Comparison of ENCODE assay signal across 25 mouse cellular contexts in the genomic region with DNA sequence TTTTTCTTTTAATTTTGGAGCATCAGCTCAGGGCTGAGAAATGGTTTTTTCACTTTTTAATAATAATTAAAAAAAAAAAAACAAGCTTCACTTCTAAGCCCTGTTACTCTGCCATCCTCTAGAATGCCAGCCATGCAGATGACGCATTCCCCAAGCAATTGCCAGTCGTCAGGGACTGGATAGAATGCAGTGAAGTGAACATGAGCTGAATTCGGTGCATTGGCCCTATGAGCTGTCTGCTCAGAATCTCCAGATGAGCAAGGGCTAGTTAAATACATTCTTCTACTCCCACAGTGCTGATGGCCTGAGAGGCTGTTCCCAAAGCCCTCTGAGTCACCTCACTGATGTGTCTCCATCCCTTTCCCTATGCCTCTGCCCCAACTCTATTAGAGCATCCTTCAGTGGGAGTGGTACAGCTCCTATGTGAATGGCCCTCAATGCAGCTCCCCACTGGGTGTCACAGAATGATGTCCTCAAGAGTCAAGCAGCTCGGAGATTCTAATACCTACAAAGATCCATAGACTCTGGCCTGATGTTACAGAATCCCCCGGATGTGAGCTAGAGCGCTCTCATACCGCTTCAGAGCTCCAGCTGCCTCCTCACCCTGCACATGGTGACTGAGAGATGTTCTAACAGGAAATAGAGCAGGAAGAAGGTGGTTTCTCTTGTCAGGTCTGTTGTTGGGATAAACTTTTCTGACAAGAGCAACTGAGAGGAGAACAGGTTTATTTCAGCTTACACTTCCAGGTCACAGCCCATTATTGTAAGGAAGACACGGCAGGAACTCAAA. TPM values are rescaled to one million over a fixed set of nuclear protein-coding genes. Genes with fewer than 3 reads are reported as not detected.
DNase-seq lines count a peak whose midpoint lies in the region; ATAC-seq and TF ChIP-seq lines count a peak whose summit lies in the region.
"Had no signal": no experiment of that assay in that cellular context is flagged by ENCODE, and none has a peak within 500 bp of the region (broad histone marks: within the 10 kb centered on the region; RNA-seq: fewer than 3 reads in every experiment).

No protein-coding gene starts in this region.

- peak; percentile 55 to 58 for DNase-seq in spleen, postnatal 36 days (ENCODE audit: low spot score in 2 of 2)
- DNase-seq in spleen, postnatal 14 days (ENCODE audit: low spot score in 2 of 2) = no peak
- peak; percentile 46 for DNase-seq in thymus, adult 2 months
- DNase-seq in thymus, postnatal 4 days = peak; percentile 56
- DNase-seq in kidney, adult 9 months = no peak
- DNase-seq: adrenal gland, postnatal 10 days; cerebellum, adult 2 months; gastrocnemius, postnatal 14 days; heart, adult 2 months; heart, postnatal 14 days; kidney, postnatal 4 days; lung, postnatal 4 days; right cerebral cortex, adult 18-20 months had no signal

- no peaks in the 10 kb centered on the region for H3K27me3 ChIP-seq in thymus, adult 2 months (ENCODE audit: control insufficient read depth, insufficient read depth, low read length)
- H3K27me3 ChIP-seq: forebrain, embryonic 15.5 days; lung, embryonic 15.5 days; midbrain, embryonic 15.5 days; neural tube, embryonic 13.5 days had no signal

- 36% methylated on average over 8 of the region's 8 CpGs for WGBS in thymus, adult 2 months

- no peak overlapping the region for H3K4me3 ChIP-seq in embryonic fibroblast, embryonic 13.5 days (ENCODE audit: insufficient read depth, low read length)
- no peak overlapping the region for H3K4me3 ChIP-seq in thymus, adult 2 months (ENCODE audit: control insufficient read depth, insufficient read depth, low read length)
- H3K4me3 ChIP-seq: forebrain, embryonic 15.5 days; heart, adult 2 months; heart, embryonic 13.5 days; lung, embryonic 15.5 days; midbrain, embryonic 15.5 days; neural tube, embryonic 13.5 days had no signal

- no peak for TF ChIP-seq POLR2A in embryonic fibroblast, embryonic 13.5 days (IDR thresholded peaks at IDR 0.05; ENCODE audit: low read depth, low read length)
- no peak for TF ChIP-seq POLR2A in thymus, adult 2 months (IDR thresholded peaks at IDR 0.05; ENCODE audit: control insufficient read depth, extremely low read depth, insufficient read depth, low read length, poor library complexity)

- H3K4me1 ChIP-seq in embryonic fibroblast, embryonic 13.5 days (ENCODE audit: control insufficient read depth, insufficient read depth, low read length) = no peaks in the 10 kb centered on the region
- H3K4me1 ChIP-seq in thymus, adult 2 months (replicated peaks; ENCODE audit: control insufficient read depth, insufficient read depth, low read length) = peaks cover 15% of the 10 kb centered on the region
- H3K4me1 ChIP-seq: forebrain, embryonic 15.5 days; heart, embryonic 13.5 days; lung, embryonic 15.5 days; midbrain, embryonic 15.5 days; neural tube, embryonic 13.5 days had no signal

- TF ChIP-seq CTCF in embryonic fibroblast, embryonic 13.5 days (IDR thresholded peaks at IDR 0.05; ENCODE audit: borderline replicate concordance, insufficient read depth, low read length) = no peak
- no peak for TF ChIP-seq CTCF in thymus, adult 2 months (IDR thresholded peaks at IDR 0.05; ENCODE audit: borderline replicate concordance, control insufficient read depth, extremely low read depth, insufficient read depth, low read length, poor library complexity)

- peak overlapping the region; percentile 62; the same call in 1 of the 2 replicates for H3K27ac ChIP-seq in embryonic fibroblast, embryonic 13.5 days (ENCODE audit: insufficient read depth, low read length)
- H3K27ac ChIP-seq in thymus, adult 2 months (ENCODE audit: control insufficient read depth, insufficient read depth, low read length) = peak overlapping the region; percentile 85
- H3K27ac ChIP-seq: forebrain, embryonic 15.5 days; heart, adult 2 months; heart, embryonic 13.5 days; hindbrain, postnatal 0 days; liver, embryonic 14.5 days; lung, embryonic 15.5 days; midbrain, embryonic 15.5 days; neural tube, embryonic 13.5 days had no signal

- H3K36me3 ChIP-seq in thymus, adult 2 months (ENCODE audit: control insufficient read depth, insufficient read depth, low read length) = no peaks in the 10 kb centered on the region
- H3K36me3 ChIP-seq: forebrain, embryonic 15.5 days; heart, embryonic 13.5 days; lung, embryonic 15.5 days; midbrain, embryonic 15.5 days; neural tube, embryonic 13.5 days had no signal

- no peak for ATAC-seq in activated CD4-positive, CD25-positive, alpha-beta regulatory T cell, adult 4 months
- no peak for ATAC-seq in erythroblast, adult 5-6 weeks (replicated peaks; ENCODE audit: low FRiP score, poor library complexity, severe bottlenecking)
- ATAC-seq: forebrain, embryonic 15.5 days; hindbrain, postnatal 0 days; intestine, postnatal 0 days; midbrain, embryonic 15.5 days had no signal

RNA-seq across cellular contexts. Expression of a gene that starts 19.0 kb away (rescaled TPM):
- polyA plus RNA-seq in embryonic fibroblast, embryonic 13.5 days (2011; ENCODE audit: insufficient read length, low read depth, missing spikeins) = 27.1 and 27.5 TPM in 2 replicates
- 3.2 and 4.9 TPM in 2 replicates for polyA plus RNA-seq in thymus, adult 2 months (2012; rRNA removed)
- polyA plus RNA-seq in activated CD4-positive, CD25-positive, alpha-beta regulatory T cell, adult 4 months (2017; shearing (Covaris generic)) = not detected
- total RNA-seq in erythroblast, adult 5-6 weeks (2015; ENCODE audit: low replicate concordance) = not detected in 2 replicates
- not detected in 2 replicates for total RNA-seq in erythroblast, adult 5-6 weeks (2017; ENCODE audit: low replicate concordance)
- total RNA-seq: megakaryocyte-erythroid progenitor cell, adult 5-6 weeks had no signal

RNA-seq across cellular contexts. Expression of a gene that starts 47.8 kb away (rescaled TPM):
- polyA plus RNA-seq in embryonic fibroblast, embryonic 13.5 days (2011; ENCODE audit: insufficient read length, low read depth, missing spikeins) = 62.4 and 64.1 TPM in 2 replicates
- 2.3 and 2.5 TPM in 2 replicates for polyA plus RNA-seq in thymus, adult 2 months (2012; rRNA removed)
- not detected for polyA plus RNA-seq in activated CD4-positive, CD25-positive, alpha-beta regulatory T cell, adult 4 months (2017; shearing (Covaris generic))
- total RNA-seq in erythroblast, adult 5-6 weeks (2015; ENCODE audit: low replicate concordance) = not detected in 2 replicates
- not detected in 2 replicates for total RNA-seq in erythroblast, adult 5-6 weeks (2017; ENCODE audit: low replicate concordance)
- total RNA-seq: megakaryocyte-erythroid progenitor cell, adult 5-6 weeks had no signal

Comparison
In these comparisons a context has a peak if more than half of its experiments do, and no peak if none do; other contexts are left out.
1. DNase-seq: peak in spleen, postnatal 36 days (2 of 2), thymus, adult 2 months (single experiment) and thymus, postnatal 4 days (single experiment); none in spleen, postnatal 14 days (0 of 2) and kidney, adult 9 months (single experiment).
2. RNA of a gene that starts 47.8 kb away (polyA plus RNA-seq): 62.4 to 64.1 TPM in embryonic fibroblast, embryonic 13.5 days; 2.3 to 2.5 TPM in thymus, adult 2 months and not detected in activated CD4-positive, CD25-positive, alpha-beta regulatory T cell, adult 4 months; every median in the first group is over 10 times any median in the second.